In the genomic region with DNA sequence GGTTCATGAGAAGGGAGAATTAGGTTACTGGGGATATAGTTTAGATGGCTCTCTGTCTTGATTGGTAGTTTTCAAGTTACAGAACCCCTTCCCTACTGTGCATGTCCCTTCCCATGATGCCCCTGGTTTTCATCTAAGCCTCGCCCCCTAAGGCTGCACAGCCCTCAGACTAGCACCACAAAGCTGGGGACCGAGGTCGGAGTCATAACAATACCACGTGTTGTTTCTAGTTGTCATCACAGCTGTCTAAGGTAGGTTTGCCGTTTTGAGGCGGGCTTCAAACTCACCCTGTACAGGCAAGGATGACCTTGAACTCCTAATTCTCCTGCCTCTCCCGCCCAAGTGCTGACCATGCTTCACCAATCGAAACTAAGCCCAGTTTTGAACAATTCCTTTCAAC, we compare ENCODE assay signal across 31 mouse cellular contexts. TPM values are rescaled to one million over a fixed set of nuclear protein-coding genes. Genes with fewer than 3 reads are reported as not detected.
DNase-seq lines count a peak whose midpoint lies in the region; ATAC-seq and TF ChIP-seq lines count a peak whose summit lies in the region.
"Had no signal": no experiment of that assay in that cellular context is flagged by ENCODE, and none has a peak within 500 bp of the region (broad histone marks: within the 10 kb centered on the region; RNA-seq: fewer than 3 reads in every experiment).

No protein-coding gene starts in this region.

- no peak overlapping the region for H3K9ac ChIP-seq in hindbrain, embryonic 15.5 days
- no peak overlapping the region for H3K9ac ChIP-seq in hindbrain, embryonic 13.5 days
- no peak overlapping the region for H3K9ac ChIP-seq in CH12.LX (ENCODE audit: insufficient read depth, low read depth)
- H3K9ac ChIP-seq: embryonic facial prominence, embryonic 13.5 days; forebrain, embryonic 15.5 days; heart, embryonic 12.5 days; hindbrain, embryonic 14.5 days; intestine, embryonic 15.5 days; kidney, embryonic 15.5 days; limb, embryonic 12.5 days; liver, embryonic 15.5 days; lung, embryonic 14.5 days; stomach, embryonic 15.5 days had no signal

- no peak for TF ChIP-seq CTCF in CH12.LX (conservative IDR thresholded peaks at IDR 0.05 in 1 of 2, IDR thresholded peaks at IDR 0.05 in 1 of 2; ENCODE audit: low read depth in 2 of 2, low read length in 2 of 2)

- no peak for TF ChIP-seq EP300 in CH12.LX (IDR thresholded peaks at IDR 0.05; ENCODE audit: low read length)

- no peaks in the 10 kb centered on the region for H3K9me3 ChIP-seq in hindbrain, embryonic 15.5 days
- H3K9me3 ChIP-seq in hindbrain, embryonic 13.5 days, result no peaks in the 10 kb centered on the region
- peaks cover 2% of the 10 kb centered on the region for H3K9me3 ChIP-seq in CH12.LX (replicated peaks; ENCODE audit: low read length)
- H3K9me3 ChIP-seq: embryonic facial prominence, embryonic 13.5 days; forebrain, embryonic 10.5 days; forebrain, embryonic 15.5 days; intestine, embryonic 15.5 days; kidney, embryonic 15.5 days; liver, embryonic 15.5 days; stomach, embryonic 15.5 days had no signal

- no peaks in the 10 kb centered on the region for H3K4me1 ChIP-seq in hindbrain, embryonic 15.5 days (replicated peaks)
- no peaks in the 10 kb centered on the region for H3K4me1 ChIP-seq in hindbrain, embryonic 13.5 days (replicated peaks)
- H3K4me1 ChIP-seq in CH12.LX (ENCODE audit: control insufficient read depth in 1 of 2, insufficient read depth in 2 of 2), result peaks cover 0 to 11% of the 10 kb centered on the region in 2 experiments
- H3K4me1 ChIP-seq: embryonic facial prominence, embryonic 13.5 days; forebrain, embryonic 10.5 days; forebrain, embryonic 15.5 days; heart, embryonic 12.5 days; intestine, embryonic 15.5 days; kidney, embryonic 15.5 days; limb, embryonic 12.5 days; liver, embryonic 15.5 days; stomach, embryonic 15.5 days had no signal

- no peaks in the 10 kb centered on the region for H3K27me3 ChIP-seq in hindbrain, embryonic 15.5 days
- no peaks in the 10 kb centered on the region for H3K27me3 ChIP-seq in hindbrain, embryonic 13.5 days
- no peaks in the 10 kb centered on the region for H3K27me3 ChIP-seq in CH12.LX (replicated peaks)
- H3K27me3 ChIP-seq: embryonic facial prominence, embryonic 13.5 days; forebrain, embryonic 15.5 days; heart, embryonic 12.5 days; intestine, embryonic 15.5 days; kidney, embryonic 15.5 days; limb, embryonic 12.5 days; liver, embryonic 15.5 days; stomach, embryonic 15.5 days had no signal

- no peak for TF ChIP-seq RAD21 in CH12.LX (IDR thresholded peaks at IDR 0.05; ENCODE audit: low read depth, low read length)

- H3K79me2 ChIP-seq in CH12.LX (replicated peaks; ENCODE audit: control insufficient read depth, extremely low read depth, insufficient read depth, poor library complexity, severe bottlenecking), result no peaks in the 10 kb centered on the region

- H3K4me2 ChIP-seq in hindbrain, embryonic 15.5 days, result no peak overlapping the region
- H3K4me2 ChIP-seq in hindbrain, embryonic 13.5 days, result no peak overlapping the region
- H3K4me2 ChIP-seq in CH12.LX (ENCODE audit: insufficient read depth, low read depth, poor library complexity, severe bottlenecking), result peak overlapping the region; percentile 70
- H3K4me2 ChIP-seq: embryonic facial prominence, embryonic 13.5 days; forebrain, embryonic 15.5 days; heart, embryonic 12.5 days; hindbrain, embryonic 14.5 days; intestine, embryonic 15.5 days; kidney, embryonic 15.5 days; limb, embryonic 12.5 days; liver, embryonic 15.5 days; lung, embryonic 14.5 days; stomach, embryonic 15.5 days had no signal

- no peak for TF ChIP-seq POLR2A in CH12.LX (IDR thresholded peaks at IDR 0.05; ENCODE audit: low read depth, low read length)

- 82% methylated on average over 8 of the region's 8 CpGs for WGBS in hindbrain, embryonic 15.5 days
- 84% methylated on average over 8 of the region's 8 CpGs for WGBS in hindbrain, embryonic 13.5 days

- 0 out of 2 replicates have a peak, but pooled peaks have one; percentile 32 for ATAC-seq in hindbrain, embryonic 15.5 days (ENCODE audit: low FRiP score, low read depth)
- no peak for ATAC-seq in hindbrain, embryonic 13.5 days (ENCODE audit: low FRiP score)
- ATAC-seq in activated CD4-positive, CD25-positive, alpha-beta regulatory T cell, adult 4 months, result peak; percentile 58
- ATAC-seq: forebrain, embryonic 15.5 days had no signal

- H3K36me3 ChIP-seq in hindbrain, embryonic 15.5 days, result no peaks in the 10 kb centered on the region
- no peaks in the 10 kb centered on the region for H3K36me3 ChIP-seq in hindbrain, embryonic 13.5 days
- H3K36me3 ChIP-seq in CH12.LX (replicated peaks in 1 of 2; ENCODE audit: control insufficient read depth in 1 of 2, insufficient read depth in 1 of 2, low read length in 1 of 2), result no peaks in the 10 kb centered on the region
- H3K36me3 ChIP-seq: embryonic facial prominence, embryonic 13.5 days; forebrain, embryonic 10.5 days; forebrain, embryonic 15.5 days; heart, embryonic 12.5 days; intestine, embryonic 15.5 days; kidney, embryonic 15.5 days; limb, embryonic 12.5 days; liver, embryonic 15.5 days; stomach, embryonic 15.5 days had no signal

- dilution Hi-C loops in CH12.LX (cut with MboI; ENCODE audit: extremely low pct_ligation_motif_present, extremely low pct_unique_long_range_greater_than_20kb, low sequenced_read_pairs), result no loop called here

- H3K27ac ChIP-seq in hindbrain, embryonic 15.5 days (replicated peaks), result no peak overlapping the region
- H3K27ac ChIP-seq in hindbrain, embryonic 13.5 days, result no peak overlapping the region
- no peak overlapping the region for H3K27ac ChIP-seq in CH12.LX (ENCODE audit: insufficient read depth, low read depth)
- H3K27ac ChIP-seq: embryonic facial prominence, embryonic 13.5 days; forebrain, embryonic 10.5 days; forebrain, embryonic 15.5 days; gastrocnemius, adult 2 months; heart, adult 2 months; hindbrain, embryonic 14.5 days; intestine, embryonic 15.5 days; kidney, embryonic 15.5 days; left cerebral cortex, adult 2 months; limb, embryonic 12.5 days; liver, embryonic 15.5 days; stomach, embryonic 15.5 days had no signal

- in situ Hi-C loops in CH12.LX (cut with MboI; ENCODE audit: low pct_ligation_motif_present, low pct_unique_long_range_greater_than_20kb, low sequenced_read_pairs), result loop anchor here (5.0 to 10.0 kb wide), 2 partner anchors 55 to 78 kb away; partner anchors contain the start of genes Cisd1 and Ipmk

- H3K4me3 ChIP-seq in hindbrain, embryonic 15.5 days, result no peak overlapping the region
- no peak overlapping the region for H3K4me3 ChIP-seq in hindbrain, embryonic 13.5 days
- no peak overlapping the region for H3K4me3 ChIP-seq in CH12.LX (replicated peaks in 1 of 3; ENCODE audit: low read depth in 2 of 3, low read length in 2 of 3, poor library complexity in 1 of 3)
- H3K4me3 ChIP-seq: embryonic facial prominence, embryonic 13.5 days; forebrain, embryonic 10.5 days; forebrain, embryonic 15.5 days; gastrocnemius, adult 2 months; heart, adult 2 months; heart, embryonic 12.5 days; intestine, embryonic 15.5 days; kidney, embryonic 15.5 days; left cerebral cortex, adult 2 months; limb, embryonic 12.5 days; liver, embryonic 15.5 days; stomach, embryonic 15.5 days had no signal

- DNase-seq in CH12.LX (ENCODE audit: extremely low read depth), result peak; percentile 57
- no peak for DNase-seq in right cerebral cortex, postnatal 4 days
- no peak for DNase-seq in spleen, adult 18-20 months
- no peak for DNase-seq in spleen, postnatal 14 days (ENCODE audit: low spot score in 2 of 2)
- DNase-seq: adrenal gland, postnatal 14 days; cerebellum, adult 18-20 months; cerebellum, postnatal 10 days; gastrocnemius, adult 2 months; gastrocnemius, postnatal 36 days; heart, adult 2 months; heart, postnatal 4 days; kidney, postnatal 25 days; lung, embryonic 14.5 days; lung, postnatal 14 days; midbrain, embryonic 14.5 days; right cerebral cortex, postnatal 25 days; thymus, postnatal 14 days had no signal

TF ChIP-seq in CH12.LX, 34 proteins besides CTCF, POLR2A, EP300 and RAD21:
- TF ChIP-seq MAX (IDR thresholded peaks at IDR 0.05; ENCODE audit: low read length), result peak; percentile 94
- TF ChIP-seq UBTF (IDR thresholded peaks at IDR 0.05; ENCODE audit: low read depth, low read length), result no peak
- TF ChIP-seq JUND (conservative IDR thresholded peaks at IDR 0.05; ENCODE audit: low read depth, low read length), result 0 out of 2 replicates have a peak, but pooled peaks have one; percentile 38
- TF ChIP-seq SIN3A (IDR thresholded peaks at IDR 0.05; ENCODE audit: low read length), result peak; percentile 98
- 0 out of 2 replicates have a peak, but pooled peaks have one; percentile 6 for TF ChIP-seq USF2 (conservative IDR thresholded peaks at IDR 0.05; ENCODE audit: low read depth, low read length)
- TF ChIP-seq ZC3H11A (IDR thresholded peaks at IDR 0.05; ENCODE audit: low read depth, low read length), result no peak
- TF ChIP-seq ELF1 (IDR thresholded peaks at IDR 0.05; ENCODE audit: low read depth, low read length), result no peak
- peak; percentile 58; the same call in 1 of the 2 replicates for TF ChIP-seq MYC (IDR thresholded peaks at IDR 0.05; ENCODE audit: low read depth, low read length)
- peak; percentile 95 for TF ChIP-seq MXI1 (IDR thresholded peaks at IDR 0.05; ENCODE audit: low read depth, low read length)
- TF ChIP-seq ZNF384 (IDR thresholded peaks at IDR 0.05; ENCODE audit: low read depth, low read length), result no peak
- 0 out of 2 replicates have a peak, but pooled peaks have one; percentile 10 for TF ChIP-seq BHLHE40 (IDR thresholded peaks at IDR 0.05; ENCODE audit: low read depth, low read length)
- no peak for TF ChIP-seq MAFK (IDR thresholded peaks at IDR 0.05; ENCODE audit: insufficient replicate concordance, low read length)
- TF ChIP-seq IRF4 (IDR thresholded peaks at IDR 0.05; ENCODE audit: low read depth, low read length), result peak; percentile 66; the same call in 1 of the 2 replicates
- no peak for TF ChIP-seq CHD1 (IDR thresholded peaks at IDR 0.05; ENCODE audit: low read depth, low read length)

RNA-seq across cellular contexts. Expression of gene Ipmk, which starts 52.4 kb away (rescaled TPM):
- 16.9 and 17.0 TPM in 2 replicates for polyA plus RNA-seq in hindbrain, embryonic 15.5 days (2015; fragmentation: Nextera tagmentation; extraction: Ambion mirVana)
- 16.7 and 16.9 TPM in 2 replicates for polyA plus RNA-seq in hindbrain, embryonic 13.5 days (2015; fragmentation: Nextera tagmentation; extraction: Ambion mirVana)
- total RNA-seq in CH12.LX (2012; rRNA removed) (14.7 and 15.2 TPM in 2 replicates), CH12.LX (2014; rRNA removed) (21.8 and 23.8 TPM in 2 replicates)
- 24.0 and 27.1 TPM in 2 replicates for polyA plus RNA-seq in CH12.LX (2012; ENCODE audit: insufficient read length, low read depth)
- 1 to 10 TPM; 2.8 to 3.1 TPM for polyA plus RNA-seq in activated CD4-positive, CD25-positive, alpha-beta regulatory T cell, adult 4 months (2017; shearing (Covaris generic))

RNA-seq across cellular contexts. Expression of gene Cisd1, which starts 55.2 kb away (rescaled TPM):
- 295 and 296 TPM in 2 replicates for polyA plus RNA-seq in hindbrain, embryonic 15.5 days (2015; fragmentation: Nextera tagmentation; extraction: Ambion mirVana)
- polyA plus RNA-seq in hindbrain, embryonic 13.5 days (2015; fragmentation: Nextera tagmentation; extraction: Ambion mirVana), result 253 and 266 TPM in 2 replicates
- 111 and 113 TPM in 2 replicates for total RNA-seq in CH12.LX (2012; rRNA removed)
- total RNA-seq in CH12.LX (2014; rRNA removed), result 100 and 115 TPM in 2 replicates
- 78.9 and 81.8 TPM in 2 replicates for polyA plus RNA-seq in CH12.LX (2012; ENCODE audit: insufficient read length, low read depth)
- 10 to 100 TPM; 34.7 to 43.2 TPM for polyA plus RNA-seq in activated CD4-positive, CD25-positive, alpha-beta regulatory T cell, adult 4 months (2017; shearing (Covaris generic))
